Mouse (Mus musculus): Measurements from ENCODE around the gene Kcnh2. TPM values are rescaled to one million over a fixed set of nuclear protein-coding genes. Genes with fewer than 3 reads are reported as not detected.
"Not testable (repeated sequence)": the region's sequence is repeated elsewhere in the genome, so short reads cannot be mapped to it uniquely, and the experiment has no call there.

Gene Kcnh2
- polyA plus RNA-seq (2012; rRNA removed) (16.2 and 26.5 TPM in 2 replicates), polyA plus RNA-seq (2014; fragmentation: Nextera tagmentation; extraction: Ambion mirVana) (2.8 and 3.8 TPM in 2 replicates)

DNA sequence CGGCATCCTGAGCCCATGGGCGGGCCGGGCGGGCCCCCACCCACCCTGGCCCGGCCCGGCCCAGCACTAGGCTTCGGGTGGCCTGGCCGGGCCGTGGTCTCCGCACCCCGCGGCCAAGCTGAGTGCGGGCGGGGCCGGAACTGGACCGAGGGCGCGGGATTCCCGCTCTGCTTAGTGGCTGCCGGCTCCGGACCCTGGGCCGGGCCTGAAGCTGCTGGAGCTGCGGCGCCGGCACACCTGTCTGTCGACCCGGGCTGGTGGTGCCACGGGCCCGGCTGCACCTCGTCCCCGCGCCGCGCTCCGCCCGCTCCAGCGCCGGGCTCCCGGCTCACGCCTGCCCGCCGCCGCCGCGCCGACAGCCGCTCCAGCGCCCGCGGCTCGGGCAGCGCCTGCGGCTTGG is at the start of gene Kcnh2:
Kcnh2 (minus strand) TSS at position 327 of the 400 bp plus-strand sequence.
- peaks cover 30% of the 10 kb centered on the region for H3K27me3 ChIP-seq (ENCODE audit: control insufficient read depth, insufficient read depth, low read length)
- H3K9me3 ChIP-seq (ENCODE audit: control insufficient read depth, low read length): no peaks in the 10 kb centered on the region
- no peak for TF ChIP-seq POLR2A (IDR thresholded peaks at IDR 0.05; ENCODE audit: borderline replicate concordance, extremely low read depth, insufficient read depth, insufficient read length)
- peaks cover 18% of the 10 kb centered on the region for H3K4me1 ChIP-seq (ENCODE audit: control insufficient read depth, insufficient read depth, low read length)
- H3K4me2 ChIP-seq (replicated peaks; ENCODE audit: low read depth, low read length, severe bottlenecking): peak within 1 kb of the TSS; percentile 99
- H3K36me3 ChIP-seq (ENCODE audit: control insufficient read depth, insufficient read depth, low read length): no peaks in the 10 kb centered on the region
- DNase-seq (ENCODE audit: low spot score): peak; percentile 11
- H3K4me3 ChIP-seq (replicated peaks; ENCODE audit: low read length): peak within 1 kb of the TSS; percentile 60
- H3K9ac ChIP-seq (ENCODE audit: low read depth, low read length, severe bottlenecking): peak within 1 kb of the TSS; percentile 64
- ATAC-seq (ENCODE audit: low FRiP score, low read depth): peak; percentile 18
- H3K27ac ChIP-seq (replicated peaks; ENCODE audit: low read depth, low read length): peak within 1 kb of the TSS; percentile 67
- WGBS: under 1% methylated on average over 22 of the region's 53 CpGs

DNA sequence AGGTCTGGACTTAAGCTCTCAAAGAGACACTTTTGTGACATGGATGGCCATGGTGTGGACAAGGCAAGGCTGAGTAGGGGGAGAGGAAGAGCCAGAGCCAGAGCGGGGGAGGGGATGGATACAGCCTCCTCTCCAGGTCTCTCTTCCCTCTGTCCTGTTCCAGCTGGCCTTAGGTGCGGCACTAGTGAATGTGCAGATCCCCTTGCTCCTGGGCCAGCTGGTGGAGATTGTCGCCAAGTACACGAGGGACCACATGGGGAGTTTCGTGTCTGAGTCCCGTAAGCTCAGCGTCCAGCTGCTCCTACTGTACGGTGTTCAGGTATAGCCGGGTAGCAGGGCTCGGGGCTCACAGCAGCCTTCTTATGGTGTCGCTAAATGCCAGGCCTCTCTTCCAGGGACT is 49.0 kb upstream of the Kcnh2 start:
- Histone ChIP-seq H3K4me1 (ENCODE audit: control insufficient read depth, insufficient read depth, low read length) (no peaks in the 10 kb centered on the region), H3K27ac (replicated peaks; ENCODE audit: low read depth, low read length) (no peak overlapping the region), H3K9me3 (ENCODE audit: control insufficient read depth, low read length) (no peaks in the 10 kb centered on the region), H3K4me3 (replicated peaks; ENCODE audit: low read length) (no peak overlapping the region), H3K4me2 (replicated peaks; ENCODE audit: low read depth, low read length, severe bottlenecking) (no peak overlapping the region), H3K27me3 (ENCODE audit: control insufficient read depth, insufficient read depth, low read length) (no peaks in the 10 kb centered on the region), H3K9ac (ENCODE audit: low read depth, low read length, severe bottlenecking) (no peak overlapping the region), H3K36me3 (ENCODE audit: control insufficient read depth, insufficient read depth, low read length) (peaks cover 37% of the 10 kb centered on the region)
- no peak for TF ChIP-seq POLR2A (IDR thresholded peaks at IDR 0.05; ENCODE audit: borderline replicate concordance, extremely low read depth, insufficient read depth, insufficient read length)
- 85% methylated on average over 11 of the region's 11 CpGs for WGBS
- DNase-seq (ENCODE audit: low spot score) (no peak), ATAC-seq (ENCODE audit: low FRiP score, low read depth) (no peak)

GRCm38 (mm10) chr5:24399686-24400085 is 48.3 kb upstream of the Kcnh2 start:
- peaks cover 37% of the 10 kb centered on the region for H3K36me3 ChIP-seq (ENCODE audit: control insufficient read depth, insufficient read depth, low read length)
- 93% methylated on average over 9 of the region's 10 CpGs for WGBS
- ATAC-seq (ENCODE audit: low FRiP score, low read depth): no peak

GRCm38 (mm10) chr5:24396254-24396653 is 44.9 kb upstream of the Kcnh2 start:
- not testable (repeated sequence) for H3K4me2 ChIP-seq (replicated peaks; ENCODE audit: low read depth, low read length, severe bottlenecking); H3K27ac ChIP-seq (replicated peaks; ENCODE audit: low read depth, low read length); H3K9ac ChIP-seq (ENCODE audit: low read depth, low read length, severe bottlenecking); H3K9me3 ChIP-seq (ENCODE audit: control insufficient read depth, low read length); ATAC-seq (ENCODE audit: low FRiP score, low read depth); H3K4me3 ChIP-seq (replicated peaks; ENCODE audit: low read length); H3K27me3 ChIP-seq (ENCODE audit: control insufficient read depth, insufficient read depth, low read length); H3K4me1 ChIP-seq (ENCODE audit: control insufficient read depth, insufficient read depth, low read length); DNase-seq (ENCODE audit: low spot score)
- H3K36me3 ChIP-seq (ENCODE audit: control insufficient read depth, insufficient read depth, low read length): peaks cover 19% of the 10 kb centered on the region
- WGBS: 92% methylated on average over 6 of the region's 6 CpGs

More at GRCm38 (mm10) chr5:24399686-24400085, 48.3 kb upstream of the Kcnh2 start:
- H3K9me3 ChIP-seq (ENCODE audit: control insufficient read depth, low read length): no peaks in the 10 kb centered on the region
- no peak overlapping the region for H3K27ac ChIP-seq (replicated peaks; ENCODE audit: low read depth, low read length)
- TF ChIP-seq POLR2A (IDR thresholded peaks at IDR 0.05; ENCODE audit: borderline replicate concordance, extremely low read depth, insufficient read depth, insufficient read length): no peak
- no peaks in the 10 kb centered on the region for H3K27me3 ChIP-seq (ENCODE audit: control insufficient read depth, insufficient read depth, low read length)
- H3K4me3 ChIP-seq (replicated peaks; ENCODE audit: low read length): no peak overlapping the region
- DNase-seq (ENCODE audit: low spot score): no peak
- no peak overlapping the region for H3K9ac ChIP-seq (ENCODE audit: low read depth, low read length, severe bottlenecking)
- no peak overlapping the region for H3K4me2 ChIP-seq (replicated peaks; ENCODE audit: low read depth, low read length, severe bottlenecking)
- no peaks in the 10 kb centered on the region for H3K4me1 ChIP-seq (ENCODE audit: control insufficient read depth, insufficient read depth, low read length)

GRCm38 (mm10) chr5:24394165-24394894 is 42.9 kb upstream of the Kcnh2 start:
- H3K27me3 ChIP-seq (ENCODE audit: control insufficient read depth, insufficient read depth, low read length): no peaks in the 10 kb centered on the region
- peak overlapping the region; percentile 48 for H3K4me3 ChIP-seq (replicated peaks; ENCODE audit: low read length)
- H3K4me1 ChIP-seq (ENCODE audit: control insufficient read depth, insufficient read depth, low read length): no peaks in the 10 kb centered on the region
- H3K9ac ChIP-seq (ENCODE audit: low read depth, low read length, severe bottlenecking): peak overlapping the region; percentile 43
- WGBS: 1% methylated on average over 36 of the region's 36 CpGs
- no peak for TF ChIP-seq POLR2A (IDR thresholded peaks at IDR 0.05; ENCODE audit: borderline replicate concordance, extremely low read depth, insufficient read depth, insufficient read length)
- no peaks in the 10 kb centered on the region for H3K9me3 ChIP-seq (ENCODE audit: control insufficient read depth, low read length)
- DNase-seq (ENCODE audit: low spot score) (peak; percentile 95), ATAC-seq (ENCODE audit: low FRiP score, low read depth) (peak; percentile 97)
- peak overlapping the region; percentile 53; the same call in 1 of the 2 replicates for H3K27ac ChIP-seq (replicated peaks; ENCODE audit: low read depth, low read length)
- H3K36me3 ChIP-seq (ENCODE audit: control insufficient read depth, insufficient read depth, low read length): peaks cover 3% of the 10 kb centered on the region; the same call in 1 of the 2 replicates
- peak overlapping the region; percentile 59 for H3K4me2 ChIP-seq (replicated peaks; ENCODE audit: low read depth, low read length, severe bottlenecking)
